ENCODE assay signal across 8 mouse cellular contexts in genomic region chr5:33936120-33936707, GRCm38 (mm10). TPM values are rescaled to one million over a fixed set of nuclear protein-coding genes. Genes with fewer than 3 reads are reported as not detected.
DNase-seq lines count a peak whose midpoint lies in the region; ATAC-seq lines count a peak whose summit lies in the region.

Gene Nelfa (minus strand): TSS chr5:33936413.

- H3K27ac ChIP-seq in hindbrain, embryonic 12.5 days: peak within 1 kb of the TSS; percentile 93

- H3K9ac ChIP-seq in hindbrain, embryonic 12.5 days: peak within 1 kb of the TSS; percentile 76

- peak; percentile 99 for ATAC-seq in hindbrain, embryonic 12.5 days (ENCODE audit: low FRiP score)

- peaks cover 14% of the 10 kb centered on the region for H3K36me3 ChIP-seq in hindbrain, embryonic 12.5 days

- under 1% methylated on average over 61 of the region's 61 CpGs for WGBS in hindbrain, embryonic 12.5 days

- peaks cover 6% of the 10 kb centered on the region; the same call in 1 of the 2 replicates for H3K9me3 ChIP-seq in hindbrain, embryonic 12.5 days (replicated peaks)

- H3K4me2 ChIP-seq in hindbrain, embryonic 12.5 days (replicated peaks): peak within 1 kb of the TSS; percentile 60

- H3K4me3 ChIP-seq in hindbrain, embryonic 12.5 days: peak within 1 kb of the TSS; percentile 65

- H3K27me3 ChIP-seq in hindbrain, embryonic 12.5 days: no peaks in the 10 kb centered on the region

- peak; percentile 99 for DNase-seq in NIH3T3 (ENCODE audit: low read depth)
- peak; percentile 99 to 100 for DNase-seq in cerebellum, postnatal 10 days
- peak; percentile 98 to 99 for DNase-seq in frontal cortex, postnatal 10 days (ENCODE audit: low spot score in 2 of 2)
- peak; percentile 98 to 99 for DNase-seq in layer of hippocampus, postnatal 14 days (ENCODE audit: low spot score in 2 of 2)
- peak; percentile 98 for DNase-seq in lung, postnatal 14 days
- DNase-seq in retina, adult 2 months (ENCODE audit: low read depth, low spot score): peak; percentile 96
- DNase-seq in thymus, postnatal 36 days: peak; percentile 96 to 99

- H3K4me1 ChIP-seq in hindbrain, embryonic 12.5 days: peaks cover 28% of the 10 kb centered on the region

RNA-seq across cellular contexts. Expression of gene Nelfa, which starts in this region (rescaled TPM):
- 56.5 and 58.8 TPM in 2 replicates for polyA plus RNA-seq in hindbrain, embryonic 12.5 days (2016; fragmentation: Nextera tagmentation; extraction: Ambion mirVana)
- total RNA-seq in layer of hippocampus, postnatal 14 days (2021): 10 to 100 TPM; 17.7 to 19.8 TPM

Comparison
In these comparisons a context has a peak if more than half of its experiments do, and no peak if none do; other contexts are left out.
1. Peak in every context shown above with its lines: DNase-seq, ATAC-seq, H3K4me3 ChIP-seq and H3K27ac ChIP-seq.